Mouse (Mus musculus): ENCODE measurements around the gene Cnot10.
A peak's percentile ranks its signal among the peaks of the same experiment; 100 is the strongest.

Gene Cnot10

GRCm38 (mm10) chr9:114584183-114585016 lies 55.6 kb downstream of the Cnot10 start:
- no peak for DNase-seq (ENCODE audit: low spot score in 2 of 2)

GRCm38 (mm10) chr9:114583812-114584182 lies 56.2 kb downstream of the Cnot10 start:
- DNase-seq (ENCODE audit: low spot score in 2 of 2): peak in 1 of 2 experiments; percentile 52

DNA sequence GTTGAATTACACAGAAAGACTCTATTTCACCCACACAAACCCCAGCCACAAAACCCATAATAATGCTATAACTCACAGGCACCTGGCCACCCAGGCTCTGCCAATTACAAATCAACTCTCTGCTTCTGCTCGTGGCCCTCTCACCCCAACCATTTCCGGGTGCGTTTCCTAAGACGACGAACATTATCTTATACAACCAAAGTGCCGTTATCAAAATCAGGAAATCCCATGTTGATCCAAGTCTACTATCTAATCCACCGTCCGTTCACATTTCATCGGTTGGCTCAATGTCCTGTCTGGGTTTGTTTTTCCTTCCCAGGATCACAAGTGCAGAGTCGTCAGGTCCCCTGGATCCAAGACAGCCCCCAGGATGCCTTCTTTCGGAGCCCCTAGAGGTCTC lies 61.3 kb downstream of the Cnot10 start:
- no peak for DNase-seq (ENCODE audit: low spot score in 2 of 2)

DNA sequence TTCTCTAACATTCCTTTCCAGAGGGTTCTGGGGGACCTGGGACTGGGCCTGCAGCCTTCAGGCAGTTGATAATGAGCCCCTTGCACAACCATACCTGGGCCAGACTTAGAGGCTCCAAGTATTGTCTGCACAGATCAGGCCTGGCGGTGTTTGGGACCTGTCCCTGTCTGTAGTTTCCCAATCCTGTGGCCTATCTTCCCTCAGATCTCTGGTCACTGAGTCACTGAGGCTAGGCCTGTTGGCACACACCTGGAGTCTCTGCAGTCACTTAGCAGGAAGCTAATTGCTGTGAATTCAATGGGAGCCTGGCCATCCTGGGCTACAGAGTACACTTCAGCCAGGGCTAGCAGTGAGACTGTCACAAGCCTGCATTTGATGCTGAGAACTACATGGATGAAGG lies 64.0 kb downstream of the Cnot10 start:
- DNase-seq (ENCODE audit: low spot score in 2 of 2): no peak

DNA sequence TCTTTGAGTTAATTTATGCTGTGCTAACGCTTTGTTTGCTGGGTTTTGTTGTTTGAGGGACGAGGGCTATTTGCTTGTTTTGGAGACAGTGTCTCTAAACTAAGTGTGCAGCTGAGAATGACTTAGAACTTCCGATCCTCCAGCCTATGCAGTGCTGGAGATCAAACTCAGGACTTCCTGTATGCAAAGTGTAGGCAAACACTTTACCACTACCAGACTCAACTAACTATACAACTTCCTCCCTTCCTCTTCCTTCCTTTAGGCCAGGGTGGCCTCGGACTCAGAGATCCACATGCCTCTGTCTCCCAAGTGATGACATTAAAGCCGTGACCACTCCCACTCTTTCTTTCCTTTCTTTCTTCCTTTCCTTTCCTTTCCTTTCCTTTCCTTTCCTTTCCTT lies 66.5 kb downstream of the Cnot10 start:
- no peak for DNase-seq (ENCODE audit: low spot score in 2 of 2)

- DNase-seq (ENCODE audit: low spot score in 2 of 2): no peak
Measured at GRCm38 (mm10) chr9:114568682-114569474, 71.1 kb downstream of the Cnot10 start.

- no peak for DNase-seq (ENCODE audit: low spot score in 2 of 2)
Measured at GRCm38 (mm10) chr9:114564667-114565066, 75.3 kb downstream of the Cnot10 start.

GRCm38 (mm10) chr9:114563761-114564606 lies 76.0 kb downstream of the Cnot10 start, which contains the start of gene Trim71:
Gene Trim71 (minus strand): TSS chr9:114564369.
- DNase-seq (ENCODE audit: low spot score in 2 of 2): no peak

- no peak for DNase-seq (ENCODE audit: low spot score in 2 of 2)
Measured at GRCm38 (mm10) chr9:114562919-114563751, 76.8 kb downstream of the Cnot10 start.

DNA sequence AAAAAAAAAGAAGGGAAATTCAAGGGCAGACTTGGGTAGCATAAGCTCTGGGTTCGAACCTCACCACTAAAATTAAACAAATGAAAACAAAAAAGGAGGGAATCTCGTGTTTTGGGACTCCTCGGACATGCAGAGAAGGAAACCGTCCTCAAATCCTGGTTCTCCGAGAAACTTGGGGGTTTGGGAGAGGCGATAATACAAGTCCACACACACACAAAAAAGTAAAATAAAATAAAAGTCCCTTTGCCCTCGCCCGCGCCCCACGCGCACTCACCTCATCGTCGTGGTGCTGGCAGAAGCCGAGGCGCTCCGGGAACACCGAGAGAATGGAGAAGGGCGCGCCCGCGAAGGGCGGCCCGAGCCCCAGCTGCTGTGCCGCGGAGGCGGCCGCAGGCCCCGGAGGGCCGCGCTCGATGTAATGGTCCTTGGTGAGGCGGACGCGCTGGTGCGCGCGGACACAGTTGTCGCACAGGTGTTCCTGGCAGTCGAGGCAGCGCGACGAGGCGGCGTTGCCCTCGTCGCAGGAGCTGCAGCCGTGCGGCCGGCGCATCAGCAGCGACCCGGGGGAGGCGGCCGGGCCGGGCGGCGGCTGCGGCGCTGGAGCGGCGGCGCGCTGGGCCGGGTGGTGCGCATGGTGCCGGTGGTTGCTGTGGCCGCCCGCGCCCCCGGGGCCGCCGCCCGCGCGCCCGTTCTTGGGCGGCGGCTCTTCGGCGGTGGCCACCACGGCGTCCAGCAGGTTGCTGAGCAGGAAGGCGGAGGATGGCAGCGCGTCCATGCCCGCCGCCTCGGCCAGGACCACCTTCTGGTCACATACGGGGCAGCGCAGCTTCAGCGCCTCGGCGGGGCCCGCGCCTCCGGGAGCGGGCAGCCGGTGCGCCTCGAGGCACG lies 77.7 kb downstream of the Cnot10 start:
- no peak for DNase-seq (ENCODE audit: low spot score in 2 of 2)

DNA sequence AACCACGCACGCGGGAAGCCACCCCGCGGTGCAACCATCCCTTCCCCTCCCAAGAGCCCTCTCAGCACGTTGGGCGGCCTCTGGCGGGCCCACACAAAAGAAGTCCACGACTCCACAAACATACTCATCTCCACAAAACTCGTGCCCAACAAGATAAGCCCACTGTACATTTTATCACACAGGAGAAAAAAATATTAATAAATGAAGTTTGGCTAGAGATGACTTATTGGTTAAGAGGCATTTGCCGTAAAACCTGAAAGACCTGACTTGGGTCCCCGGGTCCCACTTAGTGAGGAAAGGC lies 78.4 kb downstream of the Cnot10 start:
- DNase-seq (ENCODE audit: low spot score in 2 of 2): no peak

GRCm38 (mm10) chr9:114560771-114561670 lies 79.0 kb downstream of the Cnot10 start:
- DNase-seq (ENCODE audit: low spot score in 2 of 2): no peak

- no peak for DNase-seq (ENCODE audit: low spot score in 2 of 2)
Measured at GRCm38 (mm10) chr9:114560141-114560540, 79.8 kb downstream of the Cnot10 start.

DNA sequence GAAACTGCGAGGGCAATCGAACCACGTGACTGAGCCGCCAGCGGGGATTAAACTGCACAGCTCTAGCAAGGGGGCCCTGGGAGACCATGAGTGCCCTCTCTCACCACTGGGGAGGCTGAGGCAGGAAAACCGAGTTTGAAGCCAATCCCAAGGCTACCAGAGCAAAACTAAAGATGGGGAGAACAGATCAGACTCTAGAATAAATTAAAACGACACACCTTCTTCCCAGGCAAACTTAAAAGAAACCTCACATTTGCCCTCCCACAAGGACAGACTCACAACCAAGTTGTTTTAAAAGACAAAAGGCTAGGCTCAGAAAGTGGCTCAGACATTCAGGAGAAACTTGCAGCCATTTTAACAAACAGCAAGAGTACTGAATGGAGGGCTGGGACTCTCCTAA lies 82.9 kb downstream of the Cnot10 start:
- no peak for DNase-seq (ENCODE audit: low spot score in 2 of 2)

DNA sequence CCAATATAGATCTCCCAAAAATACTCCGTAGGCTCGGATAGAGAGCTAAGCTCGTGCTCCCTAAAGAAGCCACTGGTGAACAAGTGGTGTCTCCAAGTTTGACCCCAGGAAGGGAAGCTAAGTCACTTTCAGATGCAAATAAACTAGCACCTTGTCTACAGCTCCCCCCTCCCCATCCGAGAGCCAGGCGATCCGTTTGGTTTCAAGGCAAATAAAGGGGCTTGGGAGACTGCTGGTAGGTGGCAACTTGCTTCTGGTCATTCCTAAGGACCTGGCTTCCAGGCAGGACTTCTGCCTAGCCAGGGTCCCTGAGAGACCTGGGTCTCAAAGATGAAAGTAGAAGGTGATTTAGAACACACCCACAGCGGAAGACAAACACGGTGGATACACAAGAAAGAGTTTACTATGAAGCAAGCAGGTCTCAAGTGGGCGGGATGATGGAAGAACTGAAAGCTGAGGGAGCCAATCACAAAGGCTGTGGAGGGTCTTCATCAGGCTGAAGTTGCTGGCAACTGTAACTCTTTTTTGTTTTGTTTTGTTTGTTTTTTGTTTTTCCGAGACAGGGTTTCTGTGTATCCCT lies 83.6 kb downstream of the Cnot10 start:
- DNase-seq (ENCODE audit: low spot score in 2 of 2): no peak

DNA sequence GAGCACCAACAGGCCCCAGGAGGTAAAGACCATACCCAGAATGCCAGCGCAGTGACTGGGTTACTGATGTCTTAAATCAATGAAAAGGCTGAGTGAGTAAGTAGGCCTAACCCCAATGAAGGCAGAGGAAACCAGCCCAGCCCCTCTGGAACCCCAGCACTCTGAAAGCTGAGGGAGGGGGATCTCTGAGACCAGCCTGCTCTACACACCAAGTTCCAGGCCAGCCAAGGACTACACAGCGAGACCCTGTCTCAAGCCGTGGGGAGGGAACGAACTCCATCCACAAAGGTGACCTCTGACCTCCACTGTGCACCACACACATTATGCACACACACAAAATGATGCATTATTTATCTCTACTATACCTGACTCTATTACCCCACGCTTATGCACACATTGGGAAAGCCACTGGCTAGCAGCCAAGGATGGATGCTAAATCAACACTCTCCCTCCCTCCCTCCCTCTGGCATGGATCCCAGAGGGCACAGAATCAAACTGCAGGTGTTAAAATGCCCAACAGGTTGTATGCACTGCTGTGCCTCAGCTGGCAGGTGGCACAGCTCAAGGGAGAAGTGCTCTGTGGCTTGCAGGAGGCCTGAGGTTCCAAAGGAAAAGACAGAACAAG lies 85.5 kb downstream of the Cnot10 start:
- no peak for DNase-seq (ENCODE audit: low spot score in 2 of 2)

DNA sequence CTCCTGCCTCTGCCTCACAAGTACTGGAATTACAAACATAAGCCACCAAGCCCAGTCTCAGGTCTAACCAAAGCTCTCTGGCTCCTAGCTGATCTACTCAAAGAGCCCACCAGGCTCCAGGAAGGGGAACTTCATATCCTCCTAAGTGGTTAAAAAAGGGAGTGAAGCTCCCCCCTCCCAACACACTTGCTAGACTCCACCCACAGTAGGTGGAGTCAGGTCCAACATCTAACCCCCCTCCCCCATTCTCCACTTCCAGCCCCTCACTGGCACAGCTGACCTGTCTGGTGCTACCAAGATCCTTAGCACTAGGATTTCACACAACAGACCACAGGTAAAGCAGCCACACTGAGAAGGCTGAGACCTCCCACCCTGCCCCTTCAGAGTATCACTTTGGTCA lies 86.2 kb downstream of the Cnot10 start:
- DNase-seq (ENCODE audit: low spot score in 2 of 2): no peak

DNA sequence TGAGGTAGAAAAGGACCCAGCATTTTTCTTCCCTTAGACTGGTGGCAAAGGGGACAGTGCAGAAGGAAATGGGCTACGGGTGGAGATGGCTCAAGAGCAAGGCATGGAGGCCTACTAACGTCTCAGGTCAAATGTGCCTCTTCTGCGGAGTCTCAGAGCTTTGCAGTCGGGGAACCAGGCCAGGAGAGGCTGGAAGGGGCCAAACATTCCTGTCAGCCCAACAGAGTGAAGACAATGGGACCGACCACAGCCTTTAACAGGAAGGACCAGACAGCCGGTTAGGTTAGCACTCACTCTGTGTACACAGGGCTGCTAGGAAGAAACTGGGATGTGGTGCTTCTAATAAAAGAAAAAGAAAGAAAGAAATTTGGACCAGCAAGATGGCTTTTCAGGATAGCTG lies 90.0 kb downstream of the Cnot10 start:
- no peak for DNase-seq (ENCODE audit: low spot score in 2 of 2)
